Mouse (Mus musculus) liver, adult 2 months (tissue): ENCODE measurements at regions not wholly inside any gene's neighbourhood (a gene's known extent, or its start where the extent isn't known, plus 50 kb on each side); places are given as distances from the start of the nearest gene placed in this dataset.
A peak's percentile ranks its signal among the peaks of the same experiment; 100 is the strongest.

ENCODE experiments used
- DNase-seq: peaks from one replicate; pipeline ENCODE4 v3.0.0-alpha.2; 2011; ENCODE audit warnings: low read depth, low spot score; ENCODE audit errors: extremely low read depth
- H3K27ac ChIP-seq: fragments of 200-500 bp; replicated peaks from 2 replicates; pipeline ENCODE4 v1.5.1; 2012; ENCODE audit warnings: low read depth, mild to moderate bottlenecking, control low read depth, inconsistent platforms, low read length; ENCODE audit not compliant: insufficient read depth
- H3K27me3 ChIP-seq: fragments of 200-500 bp; 2 replicates; pipeline ENCODE4 v1.6.1; 2012; ENCODE audit warnings: mild to moderate bottlenecking, moderate library complexity, low read length, inconsistent platforms; ENCODE audit not compliant: control insufficient read depth, insufficient read depth
- H3K36me3 ChIP-seq: fragments of 200-500 bp; 2 replicates; pipeline ENCODE4 v1.6.1; 2012; ENCODE audit warnings: low read length, inconsistent platforms; ENCODE audit not compliant: control insufficient read depth, insufficient read depth
- H3K4me1 ChIP-seq: fragments of 200-500 bp; 2 replicates; pipeline ENCODE4 v1.6.1; 2011; ENCODE audit warnings: low read length; ENCODE audit not compliant: control insufficient read depth, insufficient read depth
- H3K4me3 ChIP-seq: fragments of 200-500 bp; 2 replicates; pipeline ENCODE4 v1.5.1; 2011; ENCODE audit warnings: low read depth, mild to moderate bottlenecking, control low read depth, low read length, moderate library complexity; ENCODE audit not compliant: insufficient read depth
- H3K79me2 ChIP-seq: fragments of 200-500 bp; 2 replicates; pipeline ENCODE4 v1.6.1; 2012; ENCODE audit warnings: inconsistent platforms, mild to moderate bottlenecking, low read length, moderate library complexity; ENCODE audit not compliant: control insufficient read depth, insufficient read depth
- H3K9ac ChIP-seq: fragments of 200-500 bp; 2 replicates; pipeline ENCODE4 v1.6.1; 2012; ENCODE audit warnings: low read depth, mild to moderate bottlenecking, control low read depth, inconsistent platforms, low read length
- CTCF ChIP-seq: fragments of 200-500 bp; IDR thresholded peaks from 2 replicates; pipeline ENCODE4 v1.5.1; 2011; ENCODE audit warnings: low read depth, low read length, control low read depth
- POLR2A ChIP-seq: fragments of 200-500 bp; IDR thresholded peaks from 2 replicates; pipeline ENCODE4 v1.6.1; 2011; ENCODE audit warnings: low read length, control low read depth; ENCODE audit not compliant: insufficient read depth; ENCODE audit errors: extremely low read depth
- WGBS: fragments of 180-500 bp; shearing (Covaris S2); methylation state at CpG from one replicate; pipeline ENCODE4 v1.1.7; 2018; 5-methylcytosine and 5-hydroxymethylcytosine counted together

- DNase-seq: no peak
- TF ChIP-seq POLR2A (no peak), CTCF (no peak)
- Histone ChIP-seq H3K4me1 (no peaks in the 10 kb centered on the region; the same call in 1 of the 2 replicates), H3K9ac (no peak overlapping the region), H3K27ac (no peak overlapping the region), H3K36me3 (no peaks in the 10 kb centered on the region), H3K4me3 (no peak overlapping the region), H3K27me3 (no peaks in the 10 kb centered on the region), H3K79me2 (no peaks in the 10 kb centered on the region)
- 96% methylated on average over 2 of the region's 2 CpGs for WGBS
These were observed 62.8 kb upstream of the Ralgps2 start for GRCm38 (mm10) chr1:157002258-157002657.

GRCm38 (mm10) chr1:157001008-157001660 is 61.7 kb upstream of the Ralgps2 start:
- Histone ChIP-seq H3K4me3 (no peak overlapping the region), H3K4me1 (no peaks in the 10 kb centered on the region; the same call in 1 of the 2 replicates), H3K27ac (no peak overlapping the region), H3K9ac (no peak overlapping the region), H3K27me3 (no peaks in the 10 kb centered on the region), H3K79me2 (no peaks in the 10 kb centered on the region), H3K36me3 (no peaks in the 10 kb centered on the region)
- 28% methylated on average over 6 of the region's 6 CpGs for WGBS
- TF ChIP-seq CTCF (no peak), POLR2A (no peak)
- peak; percentile 68 for DNase-seq

- Histone ChIP-seq H3K79me2 (no peaks in the 10 kb centered on the region), H3K36me3 (no peaks in the 10 kb centered on the region), H3K27ac (no peak overlapping the region), H3K4me3 (no peak overlapping the region), H3K9ac (no peak overlapping the region), H3K27me3 (no peaks in the 10 kb centered on the region), H3K4me1 (no peaks in the 10 kb centered on the region; the same call in 1 of the 2 replicates)
- DNase-seq: no peak
- TF ChIP-seq POLR2A (no peak), CTCF (no peak)
- WGBS: 81% methylated on average over 8 of the region's 8 CpGs
These were observed 60.5 kb upstream of the Ralgps2 start for GRCm38 (mm10) chr1:156999947-157000346.

DNA sequence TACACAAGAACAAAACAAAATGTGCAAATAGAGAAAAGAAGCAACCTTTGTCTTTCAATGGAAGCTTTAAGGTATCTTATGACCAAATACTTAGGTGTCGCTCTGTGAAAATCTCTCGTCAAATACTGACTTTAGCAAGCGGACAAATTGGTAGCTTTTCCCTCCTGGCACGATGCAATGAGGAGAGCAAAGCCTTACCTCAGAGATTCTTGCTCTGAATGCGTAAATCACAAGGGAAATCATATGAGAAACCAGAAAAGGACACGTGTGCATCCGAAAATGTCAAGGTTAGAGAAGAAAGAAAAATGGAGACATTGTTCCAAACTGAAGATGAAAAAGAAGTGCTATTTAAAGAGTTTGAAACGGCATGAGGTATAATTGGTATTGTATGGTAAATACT is 59.8 kb upstream of the Ralgps2 start:
- H3K9ac ChIP-seq: no peak overlapping the region
- no peaks in the 10 kb centered on the region for H3K36me3 ChIP-seq
- H3K27me3 ChIP-seq: no peaks in the 10 kb centered on the region
- no peak for TF ChIP-seq POLR2A
- no peaks in the 10 kb centered on the region; the same call in 1 of the 2 replicates for H3K4me1 ChIP-seq
- H3K79me2 ChIP-seq: no peaks in the 10 kb centered on the region
- no peak for DNase-seq
- H3K4me3 ChIP-seq: no peak overlapping the region
- 93% methylated on average over 8 of the region's 8 CpGs for WGBS
- no peak overlapping the region for H3K27ac ChIP-seq

GRCm38 (mm10) chr1:156997476-156998305 is 58.3 kb upstream of the Ralgps2 start:
- Histone ChIP-seq H3K36me3 (no peaks in the 10 kb centered on the region), H3K9ac (no peak overlapping the region), H3K27ac (no peak overlapping the region), H3K79me2 (no peaks in the 10 kb centered on the region), H3K4me1 (no peaks in the 10 kb centered on the region; the same call in 1 of the 2 replicates), H3K4me3 (no peak overlapping the region), H3K27me3 (no peaks in the 10 kb centered on the region)
- no peak for TF ChIP-seq CTCF
- TF ChIP-seq POLR2A: no peak
- WGBS: 73% methylated on average over 12 of the region's 12 CpGs
- DNase-seq: no peak

GRCm38 (mm10) chr1:156997033-156997432 is 57.6 kb upstream of the Ralgps2 start:
- Histone ChIP-seq H3K9ac (no peak overlapping the region), H3K4me3 (no peak overlapping the region), H3K36me3 (no peaks in the 10 kb centered on the region), H3K4me1 (no peaks in the 10 kb centered on the region; the same call in 1 of the 2 replicates), H3K27me3 (no peaks in the 10 kb centered on the region), H3K79me2 (no peaks in the 10 kb centered on the region), H3K27ac (no peak overlapping the region)
- WGBS: 97% methylated on average over 10 of the region's 10 CpGs
- no peak for TF ChIP-seq POLR2A
- no peak for TF ChIP-seq CTCF
- DNase-seq: no peak
